Mouse (Mus musculus) megakaryocyte, embryonic 14.5 days (primary cell): Measurements from ENCODE around the gene Dhrs3. TPM values are rescaled to one million over a fixed set of nuclear protein-coding genes. Genes with fewer than 3 reads are reported as not detected.

ENCODE experiments used
- H3K27me3 ChIP-seq: replicated peaks from 2 replicates; pipeline ENCODE3; 2012; ENCODE audit warnings: inconsistent platforms
- H3K36me3 ChIP-seq: replicated peaks from 2 replicates; pipeline ENCODE3; 2012; ENCODE audit warnings: low read length, inconsistent platforms, mixed read lengths
- H3K4me1 ChIP-seq: 2 replicates; pipeline ENCODE4 v1.6.1; 2012; ENCODE audit warnings: inconsistent platforms
- H3K4me3 ChIP-seq: replicated peaks from 2 replicates; pipeline ENCODE3; 2012; ENCODE audit warnings: moderate library complexity, mild to moderate bottlenecking, inconsistent platforms
- H3K9me3 ChIP-seq: 2 replicates; pipeline ENCODE4 v1.6.1; 2012; ENCODE audit warnings: inconsistent platforms
- FLI1 ChIP-seq: IDR thresholded peaks from 2 replicates; pipeline ENCODE4 v1.6.1; 2012; ENCODE audit warnings: low read length, inconsistent platforms, mixed read lengths
- GATA1 ChIP-seq: IDR thresholded peaks from 3 replicates; pipeline ENCODE4 v1.6.1; 2012; ENCODE audit warnings: mixed read lengths, low read length, inconsistent platforms, borderline replicate concordance
- polyA plus RNA-seq: library from polyadenylated mRNA; stranded (reverse); fragments of >175 nt; gene quantifications from 2 replicates; pipeline ENCODE4 v1.2.3, GENCODE M21; 2012; ENCODE audit warnings: low replicate concordance; ENCODE audit not compliant: insufficient read depth

Gene Dhrs3
- polyA plus RNA-seq, 1 experiment, result 211 TPM

- H3K27me3 ChIP-seq, result no peaks in the 10 kb centered on the region
- TF ChIP-seq GATA1 (no peak), FLI1 (no peak)
- no peak overlapping the region for H3K4me3 ChIP-seq
- H3K9me3 ChIP-seq, result no peaks in the 10 kb centered on the region
- peaks cover 77% of the 10 kb centered on the region for H3K4me1 ChIP-seq
- H3K36me3 ChIP-seq, result peaks cover 24% of the 10 kb centered on the region
These were observed 72.6 kb downstream of the Dhrs3 start for GRCm38 (mm10) chr4:144965255-144965654.

GRCm38 (mm10) chr4:144968371-144968770 is 75.7 kb downstream of the Dhrs3 start:
- no peak for TF ChIP-seq GATA1
- no peak for TF ChIP-seq FLI1
- Histone ChIP-seq H3K36me3 (peaks cover 38% of the 10 kb centered on the region), H3K9me3 (no peaks in the 10 kb centered on the region), H3K4me1 (peaks cover 89% of the 10 kb centered on the region), H3K4me3 (no peak overlapping the region), H3K27me3 (no peaks in the 10 kb centered on the region)

GRCm38 (mm10) chr4:144969030-144969429 is 76.4 kb downstream of the Dhrs3 start:
- Histone ChIP-seq H3K36me3 (peaks cover 43% of the 10 kb centered on the region), H3K4me3 (no peak overlapping the region), H3K27me3 (no peaks in the 10 kb centered on the region), H3K9me3 (no peaks in the 10 kb centered on the region), H3K4me1 (peaks cover 87% of the 10 kb centered on the region)
- TF ChIP-seq FLI1 (no peak), GATA1 (no peak)

- Histone ChIP-seq H3K36me3 (peaks cover 61% of the 10 kb centered on the region), H3K4me1 (peaks cover 89% of the 10 kb centered on the region), H3K27me3 (no peaks in the 10 kb centered on the region), H3K9me3 (no peaks in the 10 kb centered on the region), H3K4me3 (no peak overlapping the region)
- TF ChIP-seq FLI1 (no peak), GATA1 (no peak)
These were observed 78.4 kb downstream of the Dhrs3 start for GRCm38 (mm10) chr4:144971048-144971447.

- Histone ChIP-seq H3K36me3 (peaks cover 81% of the 10 kb centered on the region), H3K27me3 (no peaks in the 10 kb centered on the region), H3K9me3 (no peaks in the 10 kb centered on the region), H3K4me1 (peaks cover 93% of the 10 kb centered on the region), H3K4me3 (no peak overlapping the region)
- TF ChIP-seq FLI1 (no peak), GATA1 (no peak)
These were observed 80.5 kb downstream of the Dhrs3 start for GRCm38 (mm10) chr4:144972948-144973720.

- Histone ChIP-seq H3K9me3 (no peaks in the 10 kb centered on the region), H3K36me3 (peaks cover 87% of the 10 kb centered on the region), H3K4me3 (no peak overlapping the region), H3K4me1 (peaks cover 93% of the 10 kb centered on the region), H3K27me3 (no peaks in the 10 kb centered on the region)
- TF ChIP-seq GATA1, result no peak
- no peak for TF ChIP-seq FLI1
These were observed 81.8 kb downstream of the Dhrs3 start for GRCm38 (mm10) chr4:144974458-144974857.

- no peak for TF ChIP-seq GATA1
- no peak for TF ChIP-seq FLI1
- H3K9me3 ChIP-seq, result no peaks in the 10 kb centered on the region
- no peak overlapping the region for H3K4me3 ChIP-seq
- H3K4me1 ChIP-seq, result peaks cover 96% of the 10 kb centered on the region
- H3K27me3 ChIP-seq, result no peaks in the 10 kb centered on the region
- H3K36me3 ChIP-seq, result peaks cover 89% of the 10 kb centered on the region
These were observed 82.9 kb downstream of the Dhrs3 start for GRCm38 (mm10) chr4:144975505-144975904.

GRCm38 (mm10) chr4:144977057-144977456 is 84.4 kb downstream of the Dhrs3 start:
- Histone ChIP-seq H3K27me3 (no peaks in the 10 kb centered on the region), H3K4me3 (no peak overlapping the region), H3K4me1 (peaks cover 96% of the 10 kb centered on the region), H3K36me3 (peaks cover 88% of the 10 kb centered on the region), H3K9me3 (no peaks in the 10 kb centered on the region)
- TF ChIP-seq FLI1 (no peak), GATA1 (no peak)

Other genes starting within 250 kb of the Dhrs3 start
- not detected in 2 replicates for gene Gm436, start 206.5 kb upstream of the Dhrs3 start, polyA plus RNA-seq
- gene Gm13178, start 171.4 kb upstream of the Dhrs3 start, polyA plus RNA-seq, result 1.1 TPM in 1 of 2 replicates, not detected in the other
- not detected in 2 replicates for gene Gm438, start 106.2 kb upstream of the Dhrs3 start, polyA plus RNA-seq